ENCODE assay signal across 11 mouse cellular contexts in genomic region chr10:3408036-3408661, GRCm38 (mm10). TPM values are rescaled to one million over a fixed set of nuclear protein-coding genes. Genes with fewer than 3 reads are reported as not detected.
A peak's percentile ranks its signal among the peaks of the same experiment; 100 is the strongest.
DNase-seq lines count a peak whose midpoint lies in the region; ATAC-seq lines count a peak whose summit lies in the region.
"Had no signal": no experiment of that assay in that cellular context is flagged by ENCODE, and none has a peak within 500 bp of the region (broad histone marks: within the 10 kb centered on the region; RNA-seq: fewer than 3 reads in every experiment).

No protein-coding gene starts in this region.

- no peaks in the 10 kb centered on the region for H3K36me3 ChIP-seq in hindbrain, embryonic 12.5 days
- no peaks in the 10 kb centered on the region for H3K36me3 ChIP-seq in hindbrain, embryonic 16.5 days (ENCODE audit: control insufficient read depth, insufficient read depth, low read length)
- H3K36me3 ChIP-seq in hindbrain, embryonic 14.5 days (replicated peaks; ENCODE audit: control insufficient read depth, insufficient read depth), result no peaks in the 10 kb centered on the region

- H3K27me3 ChIP-seq in hindbrain, embryonic 12.5 days, result no peaks in the 10 kb centered on the region
- no peaks in the 10 kb centered on the region for H3K27me3 ChIP-seq in hindbrain, embryonic 16.5 days (replicated peaks; ENCODE audit: control insufficient read depth, insufficient read depth, low read length)
- H3K27me3 ChIP-seq in hindbrain, embryonic 14.5 days (ENCODE audit: control insufficient read depth, insufficient read depth, low read length), result no peaks in the 10 kb centered on the region

- ATAC-seq in hindbrain, embryonic 12.5 days (ENCODE audit: low FRiP score), result peak; percentile 26
- ATAC-seq in hindbrain, embryonic 16.5 days, result no peak
- ATAC-seq in hindbrain, embryonic 14.5 days (ENCODE audit: low FRiP score), result 0 out of 2 replicates have a peak, but pooled peaks have one; percentile 26

- peak; percentile 38 for DNase-seq in adrenal gland, adult 8-10 months
- DNase-seq in adrenal gland, postnatal 10 days, result no peak
- DNase-seq in hindbrain, embryonic 14.5 days (ENCODE audit: low spot score), result no peak
- DNase-seq in lung, postnatal 14 days, result peak; percentile 24
- no peak for DNase-seq in layer of hippocampus, postnatal 25 days (ENCODE audit: extremely low spot score in 1 of 2, low spot score in 1 of 2)
- no peak for DNase-seq in urinary bladder, postnatal 14 days (ENCODE audit: low spot score)

- no peak overlapping the region for H3K9ac ChIP-seq in hindbrain, embryonic 12.5 days
- H3K9ac ChIP-seq in hindbrain, embryonic 16.5 days (ENCODE audit: low read depth, low read length), result no peak overlapping the region
- no peak overlapping the region for H3K9ac ChIP-seq in hindbrain, embryonic 14.5 days

- no peak overlapping the region for H3K27ac ChIP-seq in hindbrain, embryonic 12.5 days
- H3K27ac ChIP-seq in hindbrain, embryonic 16.5 days (ENCODE audit: low read depth, low read length), result no peak overlapping the region
- H3K27ac ChIP-seq in hindbrain, embryonic 14.5 days, result no peak overlapping the region

- H3K9me3 ChIP-seq in hindbrain, embryonic 12.5 days (replicated peaks), result no peaks in the 10 kb centered on the region
- no peaks in the 10 kb centered on the region for H3K9me3 ChIP-seq in hindbrain, embryonic 16.5 days (ENCODE audit: control insufficient read depth, low read length)
- H3K9me3 ChIP-seq in hindbrain, embryonic 14.5 days (ENCODE audit: control insufficient read depth, low read length), result no peaks in the 10 kb centered on the region

- peaks cover 4% of the 10 kb centered on the region; the same call in 1 of the 2 replicates for H3K4me1 ChIP-seq in hindbrain, embryonic 12.5 days
- H3K4me1 ChIP-seq in hindbrain, embryonic 16.5 days (ENCODE audit: control insufficient read depth, insufficient read depth, low read depth, low read length), result no peaks in the 10 kb centered on the region; the same call in 1 of the 2 replicates
- peaks cover 3% of the 10 kb centered on the region; the same call in 1 of the 2 replicates for H3K4me1 ChIP-seq in hindbrain, embryonic 14.5 days (replicated peaks; ENCODE audit: control insufficient read depth, insufficient read depth, low read length)

- no peak overlapping the region for H3K4me3 ChIP-seq in hindbrain, embryonic 12.5 days
- H3K4me3 ChIP-seq in hindbrain, embryonic 16.5 days (ENCODE audit: low read length), result no peak overlapping the region
- H3K4me3 ChIP-seq in hindbrain, embryonic 14.5 days (replicated peaks; ENCODE audit: low read length), result no peak overlapping the region
- H3K4me3 ChIP-seq: myocyte had no signal

- no peak overlapping the region for H3K4me2 ChIP-seq in hindbrain, embryonic 12.5 days (replicated peaks)
- no peak overlapping the region for H3K4me2 ChIP-seq in hindbrain, embryonic 16.5 days (ENCODE audit: low read length)
- no peak overlapping the region for H3K4me2 ChIP-seq in hindbrain, embryonic 14.5 days (replicated peaks)
- H3K4me2 ChIP-seq: liver, embryonic 11.5 days had no signal

- 80% methylated on average over 6 of the region's 6 CpGs for WGBS in hindbrain, embryonic 12.5 days
- WGBS in hindbrain, embryonic 16.5 days, result 62% methylated on average over 6 of the region's 6 CpGs
- 62% methylated on average over 6 of the region's 6 CpGs for WGBS in hindbrain, embryonic 14.5 days

RNA-seq across cellular contexts. Expression of gene Ppp1r14c, which starts 42.3 kb away (rescaled TPM):
- total RNA-seq in adrenal gland, adult 8-10 months (2022), result 10 to 100 TPM in 2 of 4 experiments, 1 to 10 TPM in 2; 5.5 to 33.1 (median 13.5) TPM
- 10 to 100 TPM; 10.2 to 11.7 TPM for total RNA-seq in adrenal gland, postnatal 10 days (2021)
- 20.0 and 21.4 TPM in 2 replicates for polyA plus RNA-seq in hindbrain, embryonic 12.5 days (2016; fragmentation: Nextera tagmentation; extraction: Ambion mirVana)
- polyA plus RNA-seq in hindbrain, embryonic 16.5 days (2015; fragmentation: Nextera tagmentation; extraction: Ambion mirVana), result 75.9 and 87.1 TPM in 2 replicates
- 75.8 and 78.8 TPM in 2 replicates for polyA plus RNA-seq in hindbrain, embryonic 14.5 days (2014; fragmentation: Nextera tagmentation; extraction: Ambion mirVana)
- total RNA-seq in layer of hippocampus, postnatal 25 days (2021), result 10 to 100 TPM; 28.4 to 32.0 TPM
- total RNA-seq: megakaryocyte progenitor cell, adult 5-6 weeks had no signal

Comparison
In these comparisons a context has a peak if more than half of its experiments do, and no peak if none do; other contexts are left out.
1. DNase-seq: peak in adrenal gland, adult 8-10 months (single experiment) and lung, postnatal 14 days (single experiment); none in adrenal gland, postnatal 10 days (single experiment), hindbrain, embryonic 14.5 days (single experiment), layer of hippocampus, postnatal 25 days (0 of 2) and urinary bladder, postnatal 14 days (single experiment).